Mouse (Mus musculus) kidney, postnatal 0 days (tissue): ENCODE measurements around the gene Rasal2. TPM values are rescaled to one million over a fixed set of nuclear protein-coding genes. Genes with fewer than 3 reads are reported as not detected.

ENCODE experiments used
- ATAC-seq: fragments of 200-750 bp; cut with Nextera tagmentation; replicated peaks from 2 replicates; pipeline ENCODE4 v1.8.0; 2017; ENCODE audit warnings: low read depth, moderate number of reproducible peaks, moderate TSS enrichment, moderate library complexity; ENCODE audit not compliant: low FRiP score
- DNase-seq: peaks from one replicate; pipeline ENCODE4 v3.0.0-alpha.2; 2016; ENCODE audit warnings: low spot score
- H3K27ac ChIP-seq: fragments of 300-500 bp; sonication (generic); 2 replicates; pipeline ENCODE4 v1.5.1; 2014; ENCODE audit warnings: mild to moderate bottlenecking
- H3K27me3 ChIP-seq: fragments of 300-500 bp; sonication (generic); 2 replicates; pipeline ENCODE4 v1.6.1; 2014; ENCODE audit warnings: low read length, mixed read lengths; ENCODE audit not compliant: insufficient read depth
- H3K36me3 ChIP-seq: fragments of 300-500 bp; sonication (generic); 2 replicates; pipeline ENCODE4 v1.6.1; 2014; ENCODE audit warnings: low read length, mixed read lengths; ENCODE audit not compliant: insufficient read depth
- H3K4me1 ChIP-seq: fragments of 300-500 bp; sonication (generic); replicated peaks from 2 replicates; pipeline ENCODE4 v1.6.1; 2014; ENCODE audit warnings: antibody characterized with exemption, low read length, mixed read lengths; ENCODE audit not compliant: insufficient read depth
- H3K4me2 ChIP-seq: fragments of 300-500 bp; sonication (generic); 2 replicates; pipeline ENCODE4 v1.6.1; 2014; ENCODE audit warnings: mild to moderate bottlenecking, low read length, moderate library complexity, mixed read lengths
- H3K4me3 ChIP-seq: fragments of 300-500 bp; sonication (generic); replicated peaks from 2 replicates; pipeline ENCODE4 v1.5.1; 2014; ENCODE audit warnings: low read depth, low read length
- H3K9ac ChIP-seq: fragments of 300-500 bp; sonication (generic); 2 replicates; pipeline ENCODE4 v1.6.1; 2014; ENCODE audit warnings: low read depth, low read length
- H3K9me3 ChIP-seq: fragments of 300-500 bp; sonication (generic); replicated peaks from 2 replicates; pipeline ENCODE4 v1.6.1; 2016; ENCODE audit warnings: low read length, inconsistent platforms, mixed read lengths
- CTCF ChIP-seq: IDR thresholded peaks from 2 replicates; pipeline ENCODE4 v1.5.1; 2016; ENCODE audit warnings: antibody characterized with exemption, low read depth, mild to moderate bottlenecking, moderate library complexity
- WGBS: fragments of 180-500 bp; shearing (Covaris S2); extraction: QIAGEN DNeasy Blood & Tissue Kit; methylation state at CpG from one replicate; pipeline ENCODE4 v1.1.7; 2014; 5-methylcytosine and 5-hydroxymethylcytosine counted together
- polyA plus RNA-seq: library from polyadenylated mRNA; unstranded; fragments of >200 nt; fragmentation: Nextera tagmentation; extraction: Ambion mirVana; gene quantifications from 2 replicates; pipeline ENCODE4 v1.2.1, GENCODE M21; 2015

The Rasal2 gene
- polyA plus RNA-seq, 1 experiment from 2014 or later, result 7.5 TPM

DNA sequence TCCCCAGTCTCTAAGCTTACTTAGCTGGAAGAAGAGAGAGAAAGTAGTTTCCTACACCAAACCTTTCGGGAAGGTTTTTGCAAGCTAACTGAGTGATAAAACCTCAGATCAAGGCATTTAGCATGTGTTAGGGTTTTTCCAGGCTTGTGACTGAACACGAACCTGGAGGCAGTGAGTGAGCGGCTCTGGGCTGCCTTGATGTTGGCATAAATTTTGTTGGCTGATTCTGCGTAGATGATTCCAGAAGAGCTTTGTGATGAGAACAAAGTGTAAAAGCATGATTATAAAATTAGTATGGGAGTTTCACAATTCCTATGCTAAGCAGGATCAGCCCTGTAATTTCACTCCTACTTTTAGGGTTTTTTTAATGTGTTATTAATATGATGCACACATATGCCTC lies 15.2 kb upstream of the Rasal2 start:
- DNase-seq (no peak), ATAC-seq (no peak)
- Histone ChIP-seq H3K27me3 (no peaks in the 10 kb centered on the region), H3K4me2 (no peak overlapping the region), H3K9me3 (no peaks in the 10 kb centered on the region), H3K9ac (no peak overlapping the region), H3K4me1 (no peaks in the 10 kb centered on the region), H3K36me3 (no peaks in the 10 kb centered on the region), H3K27ac (no peak overlapping the region), H3K4me3 (no peak overlapping the region)
- 92% methylated on average over 4 of the region's 4 CpGs for WGBS
- TF ChIP-seq CTCF, result no peak

GRCm38 (mm10) chr1:157426933-157427332 lies 14.5 kb upstream of the Rasal2 start:
- 64% methylated on average over 1 of the region's 1 CpGs for WGBS
- no peak for TF ChIP-seq CTCF
- Histone ChIP-seq H3K27me3 (no peaks in the 10 kb centered on the region), H3K27ac (no peak overlapping the region), H3K9me3 (no peaks in the 10 kb centered on the region), H3K4me3 (no peak overlapping the region), H3K36me3 (no peaks in the 10 kb centered on the region), H3K9ac (no peak overlapping the region), H3K4me1 (no peaks in the 10 kb centered on the region), H3K4me2 (no peak overlapping the region)
- DNase-seq (no peak), ATAC-seq (no peak)

DNA sequence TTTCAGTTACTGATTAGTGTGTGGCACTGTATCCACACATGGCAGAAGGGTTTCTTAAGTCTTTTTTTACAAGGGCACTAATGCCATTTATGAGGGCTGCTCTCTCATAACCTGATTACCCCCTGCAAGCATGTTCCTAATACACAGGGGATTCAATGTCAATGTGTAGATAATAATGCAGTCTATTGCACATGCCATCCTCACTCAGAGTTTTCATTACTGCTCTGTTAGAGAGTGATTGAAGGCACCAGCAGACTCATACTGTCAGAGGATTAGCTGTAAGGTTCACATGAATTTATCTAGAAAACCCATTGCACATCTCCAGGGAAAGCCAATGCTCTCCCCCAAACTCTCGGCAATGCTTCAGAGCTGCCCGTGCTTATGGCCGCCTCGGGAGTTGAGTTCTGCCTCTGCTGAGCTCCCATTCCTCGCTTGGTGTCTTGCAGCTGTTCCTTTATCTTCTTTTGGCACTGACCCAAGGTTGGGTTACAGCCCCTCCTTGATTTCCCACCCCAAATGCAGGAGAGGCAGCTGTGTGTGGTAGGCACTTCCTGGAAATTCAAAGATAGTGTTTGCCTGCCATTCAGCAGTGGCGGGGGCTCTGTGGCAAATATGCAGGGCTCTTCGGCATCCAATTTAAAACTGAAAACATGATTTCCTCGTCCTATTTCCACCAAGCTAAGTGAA lies 13.5 kb upstream of the Rasal2 start:
- no peak for TF ChIP-seq CTCF
- Histone ChIP-seq H3K9ac (no peak overlapping the region), H3K36me3 (no peaks in the 10 kb centered on the region), H3K27ac (no peak overlapping the region), H3K4me1 (no peaks in the 10 kb centered on the region), H3K27me3 (no peaks in the 10 kb centered on the region), H3K9me3 (no peaks in the 10 kb centered on the region), H3K4me3 (no peak overlapping the region), H3K4me2 (peak overlapping the region; percentile 27; the same call in 1 of the 2 replicates)
- DNase-seq (peak; percentile 45), ATAC-seq (no peak)
- 42% methylated on average over 8 of the region's 8 CpGs for WGBS

DNA sequence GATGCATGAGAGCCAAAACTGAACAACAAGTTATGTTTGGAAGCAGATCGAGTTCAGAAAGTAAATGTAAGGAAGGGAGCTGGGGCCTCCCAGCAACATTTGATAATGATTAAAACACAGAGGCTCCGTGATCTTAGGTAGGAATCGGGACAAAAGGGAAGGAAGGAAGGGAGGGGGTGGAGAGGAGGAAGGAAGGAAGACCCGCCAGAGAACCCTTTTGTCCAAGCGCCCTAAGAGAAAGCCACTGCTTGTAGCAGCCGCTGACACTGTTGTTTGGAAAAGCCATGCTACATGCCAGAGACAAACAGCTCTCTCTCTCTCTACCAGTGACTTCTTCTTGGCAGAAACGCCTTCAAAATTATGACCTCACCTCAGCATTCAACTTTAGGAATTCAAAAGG lies 5.5 kb upstream of the Rasal2 start:
- ATAC-seq, result no peak
- no peak overlapping the region for H3K4me3 ChIP-seq
- 62% methylated on average over 7 of the region's 7 CpGs for whole genome bisulfite sequencing
- H3K9me3 ChIP-seq, result no peaks in the 10 kb centered on the region
- no peak for TF ChIP-seq CTCF
- H3K9ac ChIP-seq, result no peak overlapping the region
- no peak overlapping the region for H3K4me2 ChIP-seq
- H3K27me3 ChIP-seq, result no peaks in the 10 kb centered on the region
- no peak for DNase-seq
- H3K36me3 ChIP-seq, result no peaks in the 10 kb centered on the region
- no peaks in the 10 kb centered on the region for H3K4me1 ChIP-seq
- H3K27ac ChIP-seq, result peak overlapping the region; percentile 60

DNA sequence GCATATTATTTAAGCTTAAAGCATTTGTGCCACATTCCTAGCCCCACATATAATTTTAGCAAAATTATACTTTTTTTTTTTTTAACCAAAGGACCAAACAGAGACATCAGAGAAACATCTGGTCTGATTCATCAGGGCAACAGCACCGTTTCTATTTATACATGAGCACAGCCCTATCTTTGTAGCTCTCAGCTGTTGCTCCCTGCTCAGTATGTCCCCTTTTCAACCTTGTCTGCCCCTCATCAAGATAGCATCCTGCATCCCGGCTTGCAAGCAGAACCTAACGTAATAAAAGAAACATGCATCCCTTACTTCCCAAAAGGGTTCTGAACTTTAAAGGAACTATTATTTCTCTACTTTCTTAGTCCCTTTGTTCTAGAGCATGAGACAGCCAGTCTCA lies 5.0 kb upstream of the Rasal2 start:
- Histone ChIP-seq H3K4me3 (no peak overlapping the region), H3K27ac (peak overlapping the region; percentile 60), H3K9ac (no peak overlapping the region), H3K9me3 (no peaks in the 10 kb centered on the region), H3K4me2 (no peak overlapping the region), H3K27me3 (no peaks in the 10 kb centered on the region), H3K36me3 (no peaks in the 10 kb centered on the region), H3K4me1 (no peaks in the 10 kb centered on the region)
- WGBS, result 71% methylated on average over 3 of the region's 3 CpGs
- no peak for TF ChIP-seq CTCF
- ATAC-seq, result no peak
- no peak for DNase-seq

DNA sequence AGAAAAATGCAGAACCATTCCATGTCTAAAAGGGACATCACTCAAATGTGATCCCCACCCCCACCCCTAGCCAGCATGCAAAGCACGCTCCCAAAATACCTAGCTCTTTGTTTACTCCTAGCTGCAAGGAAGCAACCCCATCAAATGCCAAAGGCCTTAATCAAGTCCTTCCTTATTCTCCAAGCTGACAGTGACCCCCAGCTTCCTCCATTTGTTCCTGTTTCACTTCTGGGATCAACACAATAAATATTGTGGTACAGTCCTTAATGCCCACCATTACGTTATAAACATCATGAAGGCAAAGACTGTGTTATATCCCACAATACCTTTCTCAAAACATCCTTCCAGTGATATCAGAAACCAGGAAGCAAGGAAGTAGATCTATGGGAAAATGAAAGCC lies 4.2 kb upstream of the Rasal2 start:
- Histone ChIP-seq H3K9ac (no peak overlapping the region), H3K4me1 (no peaks in the 10 kb centered on the region), H3K4me3 (no peak overlapping the region), H3K36me3 (no peaks in the 10 kb centered on the region), H3K27me3 (no peaks in the 10 kb centered on the region), H3K27ac (0 out of 2 replicates have a peak overlapping the region, but pooled peaks have one; percentile 60), H3K9me3 (no peaks in the 10 kb centered on the region), H3K4me2 (no peak overlapping the region)
- ATAC-seq (no peak), DNase-seq (no peak)
- 80% methylated on average over 2 of the region's 2 CpGs for WGBS
- TF ChIP-seq CTCF, result no peak

GRCm38 (mm10) chr1:157415771-157416170 lies 3.4 kb upstream of the Rasal2 start:
- no peaks in the 10 kb centered on the region for H3K9me3 ChIP-seq
- no peaks in the 10 kb centered on the region for H3K4me1 ChIP-seq
- H3K27me3 ChIP-seq, result no peaks in the 10 kb centered on the region
- no peak overlapping the region for H3K27ac ChIP-seq
- H3K36me3 ChIP-seq, result no peaks in the 10 kb centered on the region
- no peak for DNase-seq
- no peak overlapping the region for H3K9ac ChIP-seq
- no peak overlapping the region for H3K4me3 ChIP-seq
- H3K4me2 ChIP-seq, result no peak overlapping the region
- TF ChIP-seq CTCF, result no peak
- no peak for ATAC-seq
- 83% methylated on average over 3 of the region's 3 CpGs for WGBS
